Mouse (Mus musculus): ENCODE results near the gene Gmfb.

Gmfb gene

GRCm38 (mm10) chr14:46803259-46803658 lies 18.8 kb downstream of the Gmfb start:
- no peak for DNase-seq (ENCODE audit: low spot score in 2 of 2)

GRCm38 (mm10) chr14:46800684-46801345 lies 21.2 kb downstream of the Gmfb start:
- DNase-seq (ENCODE audit: low spot score in 2 of 2), result peak in 1 of 2 experiments; percentile 70

DNA sequence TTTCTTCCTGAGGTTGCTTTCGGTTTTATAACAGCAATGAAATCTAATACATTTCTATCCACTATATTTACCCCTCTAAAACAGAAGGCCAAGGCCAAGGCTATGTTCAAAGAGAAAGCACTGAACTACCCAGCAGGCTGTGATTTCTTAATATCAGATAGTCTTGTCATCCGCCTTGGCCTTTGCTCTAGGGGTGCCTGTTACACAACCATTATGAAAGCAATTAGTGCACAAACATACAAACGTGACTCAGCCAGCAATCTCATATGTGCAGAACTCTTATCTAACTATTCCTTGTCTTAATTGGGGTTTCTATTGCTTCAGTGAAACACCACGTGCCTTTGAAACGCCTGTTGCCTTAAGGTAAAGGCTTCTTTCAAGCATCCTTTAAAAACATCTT lies 27.9 kb downstream of the Gmfb start:
- no peak for DNase-seq (ENCODE audit: low spot score in 2 of 2)

DNA sequence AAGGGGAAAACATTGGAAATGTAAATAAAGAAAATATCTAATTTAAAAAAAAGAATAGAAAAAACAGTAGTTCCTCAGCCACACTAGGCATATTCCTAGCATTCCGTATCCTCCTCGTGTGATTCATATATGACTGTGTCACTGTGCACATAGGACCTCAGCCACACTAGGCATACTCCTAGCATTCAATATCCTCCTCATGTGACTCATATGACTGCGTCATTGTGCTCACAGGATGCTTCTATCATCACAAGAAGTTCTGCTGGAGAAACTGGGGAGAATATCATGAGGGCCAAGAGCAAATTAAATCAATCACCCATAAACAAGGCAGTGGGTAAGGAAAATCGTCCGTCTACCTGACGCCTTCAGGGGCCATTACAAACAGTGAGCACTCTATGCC lies 31.3 kb downstream of the Gmfb start:
- no peak for DNase-seq (ENCODE audit: low spot score in 2 of 2)

DNA sequence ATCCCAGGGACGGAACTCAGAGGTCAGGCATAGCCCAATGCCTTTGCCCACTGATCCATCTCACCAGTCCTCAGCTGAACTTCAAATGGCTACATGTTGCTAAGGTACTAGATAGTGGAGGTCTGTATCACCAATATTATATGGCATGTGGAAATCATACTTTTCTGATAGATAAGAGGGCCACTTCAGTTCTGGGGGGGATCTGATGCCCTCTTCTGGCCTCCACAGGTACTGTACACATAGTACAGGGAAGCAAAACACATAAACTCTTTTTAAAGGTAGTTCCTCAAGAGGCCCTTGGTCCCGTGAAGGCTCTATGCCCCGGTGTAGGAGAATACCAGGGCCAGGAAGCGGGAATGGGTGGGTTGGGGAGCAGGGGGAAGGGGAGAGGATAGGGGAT lies 31.7 kb downstream of the Gmfb start:
- peak in 1 of 2 experiments; percentile 65 for DNase-seq (ENCODE audit: low spot score in 2 of 2)

GRCm38 (mm10) chr14:46788505-46788901 lies 33.5 kb downstream of the Gmfb start:
- DNase-seq (ENCODE audit: low spot score in 2 of 2), result peak in 1 of 2 experiments; percentile 25

DNA sequence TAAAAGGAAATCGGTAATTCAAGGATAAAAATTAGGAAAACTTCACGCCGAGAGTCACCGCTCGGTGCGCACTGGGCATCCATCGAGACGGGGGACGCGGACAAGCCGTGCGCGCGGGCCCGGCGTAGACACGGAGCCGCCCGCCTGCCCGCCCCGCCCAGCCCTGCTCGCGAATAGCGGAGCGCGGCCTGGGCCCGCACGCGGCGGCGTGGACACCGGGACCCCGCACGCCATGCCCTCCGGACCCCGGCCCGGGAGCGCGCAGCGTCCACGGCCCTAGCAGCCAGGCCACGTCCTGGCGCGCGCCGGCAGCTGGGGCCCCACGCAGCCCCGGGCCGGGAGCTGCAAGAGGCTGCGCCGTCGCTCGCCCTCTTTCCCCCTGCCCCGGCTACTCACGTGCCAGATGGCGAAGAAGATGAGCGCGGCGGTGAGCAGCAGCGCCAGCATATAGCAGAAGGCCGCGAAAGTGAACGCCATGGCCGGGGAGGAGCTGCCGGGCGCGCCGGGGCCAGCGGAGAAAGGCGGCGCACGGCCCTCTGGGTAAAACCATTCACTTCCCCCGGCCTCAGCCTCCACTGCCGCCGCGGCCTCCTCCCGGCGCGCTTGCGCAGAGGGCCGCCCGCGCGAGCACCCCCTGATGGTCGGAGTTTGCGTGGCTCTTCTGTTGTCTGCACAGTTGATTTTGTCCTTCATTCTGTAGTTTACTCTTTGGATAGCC lies 34.1 kb downstream of the Gmfb start, which contains the start of gene Cnih1:
Gene Cnih1, minus strand, starts transcription at position 625 of the 718 bp plus-strand sequence.
- peak; percentile 92 to 95 for DNase-seq (ENCODE audit: low spot score in 2 of 2)

GRCm38 (mm10) chr14:46787454-46787786 lies 34.6 kb downstream of the Gmfb start:
- DNase-seq (ENCODE audit: low spot score in 2 of 2), result no peak

DNA sequence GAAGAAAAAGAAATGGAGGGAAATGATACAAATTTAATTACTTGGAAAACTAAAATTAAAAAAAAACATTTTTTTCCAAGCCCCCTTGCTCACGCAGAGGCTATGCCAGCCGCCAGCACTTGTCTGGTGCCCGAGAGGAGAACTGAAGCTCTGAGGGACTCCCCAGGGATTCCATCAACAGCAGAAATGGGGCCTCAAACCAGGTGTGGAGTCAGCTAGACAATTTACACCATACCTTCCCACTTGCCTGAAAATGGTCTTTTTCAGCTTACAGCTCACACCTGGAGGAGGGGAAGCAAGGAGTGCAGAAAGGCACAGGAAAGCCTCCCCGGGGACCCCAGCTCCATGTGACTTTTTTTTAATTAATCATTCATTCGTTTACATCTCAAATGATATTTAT lies 36.8 kb downstream of the Gmfb start:
- no peak for DNase-seq (ENCODE audit: low spot score in 2 of 2)

- no peak for DNase-seq (ENCODE audit: low spot score in 2 of 2)
Observed at GRCm38 (mm10) chr14:46783327-46783926, 38.6 kb downstream of the Gmfb start.

DNA sequence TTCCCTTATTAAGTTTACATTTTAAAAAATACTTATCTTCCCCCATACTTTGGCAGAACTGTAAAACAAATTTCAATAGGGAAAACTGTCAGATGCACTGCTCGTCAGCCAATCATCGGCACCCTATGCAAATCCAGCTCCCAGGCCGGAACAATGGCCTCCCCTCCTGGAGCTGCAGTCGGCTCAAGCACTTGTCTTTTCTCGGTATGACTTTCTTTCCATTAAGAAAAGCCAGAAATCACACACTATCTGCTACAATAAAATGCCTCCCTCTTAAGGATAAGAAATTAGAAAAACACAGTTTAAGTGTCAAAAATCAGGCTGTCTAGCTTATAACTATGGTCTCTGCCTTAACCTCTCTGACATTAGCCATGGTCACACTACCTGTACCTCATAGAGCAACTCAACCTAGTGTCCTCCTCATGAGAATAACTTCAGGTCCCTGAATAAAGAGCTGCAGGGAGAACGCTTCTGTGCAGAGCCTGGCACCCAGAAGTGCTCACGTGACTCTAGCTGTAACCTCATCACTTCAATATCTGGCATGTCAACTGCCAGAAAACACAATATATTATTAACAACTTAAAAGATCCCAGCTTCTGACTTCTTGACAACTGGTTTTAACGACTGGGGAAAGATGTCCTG lies 39.7 kb downstream of the Gmfb start:
- no peak for DNase-seq (ENCODE audit: low spot score in 2 of 2)

GRCm38 (mm10) chr14:46781086-46781485 lies 41.0 kb downstream of the Gmfb start:
- DNase-seq (ENCODE audit: low spot score in 2 of 2), result no peak

GRCm38 (mm10) chr14:46779217-46779616 lies 42.8 kb downstream of the Gmfb start:
- peak in 1 of 2 experiments; percentile 40 for DNase-seq (ENCODE audit: low spot score in 2 of 2)

DNA sequence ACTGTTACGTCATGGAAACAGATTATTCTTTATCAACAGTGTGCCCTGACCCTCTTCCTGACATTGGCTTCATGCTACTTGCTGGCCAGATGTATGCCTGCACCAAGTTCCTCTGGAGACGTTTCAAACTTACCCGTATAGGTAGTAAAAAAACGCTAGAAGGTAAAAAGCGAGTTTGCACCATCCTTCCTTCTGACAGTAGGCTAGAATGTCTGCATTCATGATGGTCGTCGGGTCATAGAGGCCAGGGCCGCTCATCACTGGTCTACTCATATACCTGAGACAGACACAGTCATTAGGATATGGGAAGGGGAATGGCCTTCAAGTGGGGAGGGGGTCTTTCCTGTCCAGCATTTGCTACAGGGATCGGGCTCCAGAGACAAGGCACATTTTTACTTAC lies 43.3 kb downstream of the Gmfb start:
- DNase-seq (ENCODE audit: low spot score in 2 of 2), result no peak

DNA sequence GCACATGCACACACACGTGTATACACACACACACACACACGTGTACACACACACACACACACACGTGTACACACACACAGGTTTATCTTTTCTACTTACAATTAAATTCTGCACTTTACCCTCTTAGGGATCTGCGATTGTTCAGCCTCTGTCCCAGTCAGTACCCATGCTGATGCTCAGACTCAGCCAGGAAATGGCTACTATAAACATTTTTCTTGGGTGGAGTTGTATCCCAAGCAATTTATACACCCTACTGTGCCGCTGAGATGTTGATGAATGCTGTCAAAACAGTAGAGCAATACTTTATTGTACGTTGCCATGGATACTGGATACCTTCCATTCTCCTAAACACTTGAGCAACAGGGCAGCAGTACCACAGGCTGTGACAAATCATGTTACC lies 52.0 kb downstream of the Gmfb start:
- no peak for DNase-seq (ENCODE audit: low spot score in 2 of 2)

GRCm38 (mm10) chr14:46767116-46767515 lies 54.9 kb downstream of the Gmfb start:
- DNase-seq (ENCODE audit: low spot score in 2 of 2), result peak in 1 of 2 experiments; percentile 11

DNA sequence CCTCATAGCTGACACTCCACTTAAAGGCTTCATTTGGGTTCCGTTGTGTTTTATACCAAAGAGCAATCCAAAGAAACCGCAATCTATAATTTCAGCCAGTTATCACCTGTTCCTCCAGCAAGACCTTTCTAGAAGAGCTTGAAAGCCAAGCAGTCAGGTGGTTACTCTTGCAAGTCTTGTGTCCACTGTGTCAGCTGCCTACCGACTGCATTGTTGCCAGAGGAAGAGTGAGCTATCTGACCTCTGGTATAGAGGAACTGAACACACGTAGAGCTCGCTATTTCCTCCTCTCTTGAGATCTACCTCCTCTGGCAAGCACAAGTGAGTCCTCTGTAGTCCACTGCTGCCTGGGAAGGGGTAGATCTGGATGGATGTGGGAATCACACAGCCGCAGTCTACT lies 60.9 kb downstream of the Gmfb start:
- peak; percentile 24 to 40 for DNase-seq (ENCODE audit: low spot score in 2 of 2)

GRCm38 (mm10) chr14:46760355-46761029 lies 61.5 kb downstream of the Gmfb start, which contains the start of gene Cdkn3:
Gene Cdkn3 (plus strand): TSS chr14:46760541.
- DNase-seq (ENCODE audit: low spot score in 2 of 2), result peak; percentile 83 to 93

- DNase-seq (ENCODE audit: low spot score in 2 of 2), result no peak
Observed at GRCm38 (mm10) chr14:46759970-46760354, 62.1 kb downstream of the Gmfb start.
